Mouse (Mus musculus): ENCODE results near the gene Tnfrsf1a.

DNA sequence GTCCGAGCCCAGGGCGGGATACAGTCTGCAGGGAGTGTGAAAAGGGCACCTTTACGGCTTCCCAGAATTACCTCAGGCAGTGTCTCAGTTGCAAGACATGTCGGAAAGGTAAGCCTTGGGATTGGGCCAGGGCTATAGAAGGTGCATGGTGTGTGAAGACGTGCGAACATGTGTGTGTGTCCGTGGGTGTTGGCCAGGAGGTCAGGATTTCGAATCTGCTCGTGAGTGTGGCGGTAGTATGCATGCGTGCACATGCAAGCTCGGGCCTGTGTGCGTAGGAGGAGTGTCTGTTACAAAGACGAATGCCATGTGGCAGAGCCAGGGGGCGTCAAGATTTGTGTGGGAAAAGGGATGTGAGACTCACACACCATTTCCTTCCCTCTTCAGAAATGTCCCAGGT, 8.2 kb downstream of the Tnfrsf1a start:
- TF ChIP-seq CTCF (IDR thresholded peaks at IDR 0.05; ENCODE audit: borderline replicate concordance, insufficient read depth, low read length) = no peak
- TF ChIP-seq POLR2A (IDR thresholded peaks at IDR 0.05; ENCODE audit: low read depth, low read length) = no peak

Measured in embryonic fibroblast, embryonic 13.5 days (primary cell).